Comparison of ENCODE assay signal across 22 mouse cellular contexts in genomic region chr11:52877662-52878061, GRCm38 (mm10).
DNase-seq lines count a peak whose midpoint lies in the region; ATAC-seq lines count a peak whose summit lies in the region.
"Had no signal": no experiment of that assay in that cellular context is flagged by ENCODE, and none has a peak within 500 bp of the region (broad histone marks: within the 10 kb centered on the region; RNA-seq: fewer than 3 reads in every experiment).

No protein-coding gene starts in this region.

- peaks cover 36% of the 10 kb centered on the region for H3K4me1 ChIP-seq in heart, embryonic 12.5 days (replicated peaks)
- H3K4me1 ChIP-seq in heart, embryonic 16.5 days (ENCODE audit: control insufficient read depth, insufficient read depth, low read length), result peaks cover 7% of the 10 kb centered on the region
- H3K4me1 ChIP-seq in forebrain, embryonic 15.5 days, result peaks cover 5% of the 10 kb centered on the region
- H3K4me1 ChIP-seq: forebrain, embryonic 12.5 days had no signal

- WGBS in heart, embryonic 12.5 days, result 20% methylated on average over 2 of the region's 2 CpGs
- 30% methylated on average over 2 of the region's 2 CpGs for WGBS in heart, embryonic 16.5 days
- 78% methylated on average over 2 of the region's 2 CpGs for WGBS in forebrain, embryonic 15.5 days

- peak; percentile 29; the same call in 1 of the 2 replicates for ATAC-seq in heart, embryonic 12.5 days (ENCODE audit: insufficient number of reproducible peaks, low FRiP score)
- peak; percentile 58 for ATAC-seq in heart, embryonic 16.5 days (replicated peaks; ENCODE audit: extremely low read depth, insufficient read depth, low FRiP score)
- ATAC-seq in forebrain, embryonic 15.5 days (replicated peaks), result no peak
- ATAC-seq: CD4-positive, CD25-positive, alpha-beta regulatory T cell, adult 4 months; forebrain, postnatal 0 days; intestine, embryonic 16.5 days had no signal

- H3K27me3 ChIP-seq in heart, embryonic 12.5 days (replicated peaks), result no peaks in the 10 kb centered on the region
- H3K27me3 ChIP-seq in heart, embryonic 16.5 days (ENCODE audit: control insufficient read depth, insufficient read depth, low read length), result no peaks in the 10 kb centered on the region
- H3K27me3 ChIP-seq in forebrain, embryonic 15.5 days, result no peaks in the 10 kb centered on the region
- H3K27me3 ChIP-seq: embryonic facial prominence, embryonic 13.5 days; forebrain, embryonic 12.5 days; hindbrain, embryonic 15.5 days had no signal

- H3K9me3 ChIP-seq in heart, embryonic 12.5 days (replicated peaks), result peaks cover 7% of the 10 kb centered on the region; the same call in 1 of the 2 replicates
- H3K9me3 ChIP-seq in heart, embryonic 16.5 days (replicated peaks; ENCODE audit: control insufficient read depth, low read length), result peaks cover 4% of the 10 kb centered on the region; the same call in 1 of the 2 replicates
- H3K9me3 ChIP-seq in forebrain, embryonic 15.5 days, result no peaks in the 10 kb centered on the region
- H3K9me3 ChIP-seq: embryonic facial prominence, embryonic 13.5 days; G1E; hindbrain, embryonic 15.5 days had no signal

- intact Hi-C loops in heart, postnatal 25 days (cut with DNase I), result no loop called here

- no peak overlapping the region for H3K9ac ChIP-seq in heart, embryonic 12.5 days
- no peak overlapping the region for H3K9ac ChIP-seq in heart, embryonic 16.5 days (ENCODE audit: low read length)
- no peak overlapping the region for H3K9ac ChIP-seq in forebrain, embryonic 15.5 days (replicated peaks)
- H3K9ac ChIP-seq: embryonic facial prominence, embryonic 13.5 days; forebrain, embryonic 12.5 days; forebrain, postnatal 0 days; hindbrain, embryonic 15.5 days had no signal

- H3K27ac ChIP-seq in heart, embryonic 12.5 days (ENCODE audit: poor library complexity, severe bottlenecking), result peak overlapping the region; percentile 91
- H3K27ac ChIP-seq in heart, embryonic 16.5 days (ENCODE audit: low read length), result peak overlapping the region; percentile 69
- H3K27ac ChIP-seq in forebrain, embryonic 15.5 days (replicated peaks), result no peak overlapping the region
- H3K27ac ChIP-seq: embryonic facial prominence, embryonic 13.5 days; forebrain, embryonic 12.5 days; gastrocnemius, adult 2 months; hindbrain, embryonic 15.5 days had no signal

- H3K4me2 ChIP-seq in heart, embryonic 12.5 days, result no peak overlapping the region
- no peak overlapping the region for H3K4me2 ChIP-seq in heart, embryonic 16.5 days (ENCODE audit: low read depth, low read length)
- H3K4me2 ChIP-seq in forebrain, embryonic 15.5 days (replicated peaks), result no peak overlapping the region
- H3K4me2 ChIP-seq: embryonic facial prominence, embryonic 13.5 days; forebrain, embryonic 12.5 days; hindbrain, embryonic 15.5 days had no signal

- no peaks in the 10 kb centered on the region for H3K36me3 ChIP-seq in heart, embryonic 12.5 days
- no peaks in the 10 kb centered on the region for H3K36me3 ChIP-seq in heart, embryonic 16.5 days (ENCODE audit: control insufficient read depth, insufficient read depth)
- no peaks in the 10 kb centered on the region for H3K36me3 ChIP-seq in forebrain, embryonic 15.5 days
- H3K36me3 ChIP-seq: embryonic facial prominence, embryonic 13.5 days; forebrain, embryonic 12.5 days; G1E; hindbrain, embryonic 15.5 days had no signal

- peak; percentile 46 to 50 for DNase-seq in heart, adult 18-20 months
- DNase-seq in heart, postnatal 25 days (ENCODE audit: low spot score), result no peak
- DNase-seq in cerebellum, postnatal 36 days, result no peak
- no peak for DNase-seq in testis, postnatal 10 days (ENCODE audit: low spot score)
- DNase-seq: adrenal gland, postnatal 14 days; B cell, adult 2 months; cerebellum, adult 11-12 months; cerebellum, adult 9-10 months; cerebellum, postnatal 25 days; forebrain, postnatal 0 days; gastrocnemius, adult 2 months; gastrocnemius, postnatal 36 days; kidney, adult 2 months had no signal

- H3K4me3 ChIP-seq in heart, embryonic 12.5 days, result no peak overlapping the region
- no peak overlapping the region for H3K4me3 ChIP-seq in heart, embryonic 16.5 days (ENCODE audit: low read length)
- H3K4me3 ChIP-seq in forebrain, embryonic 15.5 days, result no peak overlapping the region
- H3K4me3 ChIP-seq: embryonic facial prominence, embryonic 13.5 days; forebrain, embryonic 12.5 days; gastrocnemius, adult 2 months; hindbrain, embryonic 15.5 days had no signal

Comparison
In these comparisons a context has a peak if more than half of its experiments do, and no peak if none do; other contexts are left out.
1. DNase-seq: peak in heart, adult 18-20 months (2 of 2); none in heart, postnatal 25 days (single experiment), cerebellum, postnatal 36 days (0 of 2) and testis, postnatal 10 days (single experiment).